Mouse (Mus musculus): ENCODE measurements around the gene Zfp839. TPM values are rescaled to one million over a fixed set of nuclear protein-coding genes. Genes with fewer than 3 reads are reported as not detected.

Zfp839 gene
- total RNA-seq (2012; rRNA removed), result 2.7 and 4.2 TPM in 2 replicates
- polyA plus RNA-seq (2012; ENCODE audit: insufficient read depth in 1 of 2, insufficient read length in 2 of 2, low read depth in 1 of 2, low replicate concordance in 2 of 2, missing spikeins in 1 of 2), result 1 to 10 TPM in 1 of 2 experiments, not detected in 1; 5.0 TPM

DNA sequence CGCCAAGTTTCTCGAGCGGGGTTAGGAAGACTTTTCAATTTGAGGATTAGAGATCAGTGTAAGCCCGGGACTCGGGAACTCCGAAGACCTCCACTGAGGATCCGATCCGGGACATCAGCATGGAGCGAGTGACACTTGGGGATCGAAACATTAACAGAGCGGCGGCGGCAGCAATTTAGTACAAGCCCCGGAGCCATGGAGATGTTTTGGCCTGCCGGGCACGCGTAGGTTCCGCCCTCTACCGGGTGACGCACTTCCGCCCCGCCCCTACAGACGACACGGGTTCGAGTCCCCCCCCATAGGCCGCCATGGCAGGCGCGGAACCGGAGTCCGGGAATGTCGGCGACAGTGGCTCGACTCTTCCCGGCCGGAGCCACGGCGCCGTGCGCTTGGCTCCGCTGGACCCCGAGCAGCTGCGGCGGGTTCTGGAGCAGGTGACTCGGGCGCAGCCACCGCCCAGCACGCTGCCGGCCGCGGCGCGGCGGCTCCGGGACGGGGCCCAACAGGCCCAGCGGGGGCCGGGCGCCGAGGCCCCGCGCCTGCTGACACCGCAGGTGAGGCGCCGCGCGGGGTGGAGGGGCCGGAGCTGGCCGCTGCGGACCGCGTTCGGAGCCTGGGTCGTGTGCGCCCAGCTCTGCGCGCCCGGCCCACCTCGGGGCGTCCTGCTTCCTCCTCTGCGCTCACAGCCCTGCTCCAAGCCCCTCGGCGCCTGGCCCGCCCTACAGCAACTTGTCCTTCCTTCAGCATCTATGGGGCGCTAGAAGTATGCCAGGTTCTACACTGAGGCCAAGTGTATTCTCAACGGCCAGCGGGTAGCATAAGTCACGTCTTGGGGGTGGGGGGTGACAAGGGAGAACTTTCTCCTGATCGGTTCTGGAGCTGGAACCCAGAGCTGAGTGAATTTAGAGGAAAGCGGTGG lies at the start of gene Zfp839:
Gene Zfp839 (plus strand): TSS at position 244 of the 919 bp plus-strand sequence.
- no peaks in the 10 kb centered on the region for H3K27me3 ChIP-seq (ENCODE audit: control insufficient read depth in 1 of 2, insufficient read depth in 2 of 2, low read length in 2 of 2)
- H3K4me3 ChIP-seq (ENCODE audit: control insufficient read depth in 1 of 2, insufficient read depth in 1 of 2, low read depth in 2 of 2, low read length in 2 of 2), result peak within 1 kb of the TSS; percentile 81 to 92
- H3K79me2 ChIP-seq (ENCODE audit: control insufficient read depth, insufficient read depth, low read length, poor library complexity), result peaks cover 6% of the 10 kb centered on the region; the same call in 1 of the 2 replicates
- DNase-seq (ENCODE audit: low read depth, low spot score), result peak; percentile 90
- no peaks in the 10 kb centered on the region for H3K9me3 ChIP-seq (replicated peaks; ENCODE audit: insufficient read depth, low read length)
- H3K27ac ChIP-seq (ENCODE audit: control insufficient read depth, low read depth, low read length), result peak within 1 kb of the TSS; percentile 67
- H3K9ac ChIP-seq (ENCODE audit: control insufficient read depth, low read depth, low read length, poor library complexity, severe bottlenecking), result peak within 1 kb of the TSS; percentile 94
- peaks cover 0 to 10% of the 10 kb centered on the region in 2 experiments; a peak in 1 of 4 replicates for H3K36me3 ChIP-seq (ENCODE audit: control insufficient read depth in 1 of 2, insufficient read depth in 2 of 2, low read length in 2 of 2)
- H3K4me1 ChIP-seq (ENCODE audit: control insufficient read depth in 1 of 2, insufficient read depth in 2 of 2, low read length in 2 of 2), result peaks cover 4 to 30% of the 10 kb centered on the region in 2 experiments; a peak in 3 of 4 replicates
- TF ChIP-seq GATA1 (IDR thresholded peaks at IDR 0.05; ENCODE audit: low read depth, low read length) (no peak), NELFE (IDR thresholded peaks at IDR 0.05; ENCODE audit: low read depth, low read length) (peak; percentile 72), TAL1 (IDR thresholded peaks at IDR 0.05; ENCODE audit: low read length) (no peak), TCF12 (IDR thresholded peaks at IDR 0.05; ENCODE audit: low read depth, low read length) (peak; percentile 45; the same call in 1 of the 2 replicates), USF1 (IDR thresholded peaks at IDR 0.05; ENCODE audit: low read depth, low read length) (no peak; the same call in 1 of the 2 replicates), MAX (IDR thresholded peaks at IDR 0.05; ENCODE audit: low read length) (peak; percentile 64; the same call in 1 of the 2 replicates), MYC (IDR thresholded peaks at IDR 0.05; ENCODE audit: low read depth, low read length) (0 out of 2 replicates have a peak, but pooled peaks have one; percentile 20), TBP (IDR thresholded peaks at IDR 0.05; ENCODE audit: low read depth, low read length) (peak; percentile 59; the same call in 1 of the 2 replicates), KAT2A (conservative IDR thresholded peaks at IDR 0.05; ENCODE audit: low read depth, low read length) (no peak; the same call in 1 of the 2 replicates), EP300 (IDR thresholded peaks at IDR 0.05; ENCODE audit: low read depth in 1 of 2, low read length in 2 of 2) (no peak), BHLHE40 (IDR thresholded peaks at IDR 0.05; ENCODE audit: borderline replicate concordance, low read depth, low read length) (no peak), POLR2A (IDR thresholded peaks at IDR 0.05; ENCODE audit: control insufficient read depth in 1 of 2, insufficient read depth in 1 of 2, low read depth in 1 of 2, low read length in 2 of 2, poor library complexity in 1 of 2) (peak; percentile 52 to 68; a peak in 3 of 4 replicates), SIN3A (IDR thresholded peaks at IDR 0.05; ENCODE audit: low read length) (peak; percentile 78), CHD2 (IDR thresholded peaks at IDR 0.05; ENCODE audit: low read length) (no peak), JUND (IDR thresholded peaks at IDR 0.05; ENCODE audit: low read depth, low read length) (no peak), MXI1 (IDR thresholded peaks at IDR 0.05; ENCODE audit: low read depth, low read length) (peak; percentile 84), ZC3H11A (IDR thresholded peaks at IDR 0.05; ENCODE audit: low read depth, low read length) (no peak), ELF1 (IDR thresholded peaks at IDR 0.05; ENCODE audit: low read depth, low read length) (peak; percentile 70; the same call in 1 of the 2 replicates), USF2 (IDR thresholded peaks at IDR 0.05; ENCODE audit: borderline replicate concordance in 1 of 2, insufficient read depth in 1 of 2, low read depth in 1 of 2, low read length in 2 of 2) (no peak), POLR2AphosphoS5 (IDR thresholded peaks at IDR 0.05; ENCODE audit: borderline replicate concordance, low read depth, low read length) (no peak), RCOR1 (IDR thresholded peaks at IDR 0.05; ENCODE audit: low read depth, low read length) (no peak), MAFK (IDR thresholded peaks at IDR 0.05; ENCODE audit: borderline replicate concordance, low read depth, low read length) (no peak), CTCF (IDR thresholded peaks at IDR 0.05 in 2 of 3, conservative IDR thresholded peaks at IDR 0.05 in 1 of 3; ENCODE audit: control insufficient read depth in 1 of 3, insufficient read depth in 1 of 3, low read depth in 2 of 3, low read length in 3 of 3, poor library complexity in 1 of 3, severe bottlenecking in 1 of 3) (no peak), ZNF384 (IDR thresholded peaks at IDR 0.05; ENCODE audit: low read depth, low read length) (no peak), ZKSCAN1 (IDR thresholded peaks at IDR 0.05; ENCODE audit: low read depth, low read length) (no peak), E2F4 (IDR thresholded peaks at IDR 0.05; ENCODE audit: borderline replicate concordance, low read depth, low read length) (no peak), ZMIZ1 (IDR thresholded peaks at IDR 0.05; ENCODE audit: low read depth, low read length) (peak; percentile 68; the same call in 1 of the 2 replicates), GABPA (IDR thresholded peaks at IDR 0.05; ENCODE audit: low read depth, low read length) (no peak), POLR2AphosphoS2 (IDR thresholded peaks at IDR 0.05; ENCODE audit: low read length) (peak; percentile 70; the same call in 1 of the 2 replicates), HCFC1 (IDR thresholded peaks at IDR 0.05; ENCODE audit: low read depth, low read length) (peak; percentile 90), UBTF (IDR thresholded peaks at IDR 0.05; ENCODE audit: borderline replicate concordance, insufficient read depth, low read depth, low read length) (0 out of 2 replicates have a peak, but pooled peaks have one; percentile 56), MEF2A (IDR thresholded peaks at IDR 0.05; ENCODE audit: extremely low read depth, insufficient replicate concordance, low read depth, low read length, poor library complexity, severe bottlenecking) (no peak), MAZ (IDR thresholded peaks at IDR 0.05; ENCODE audit: low read depth, low read length) (peak; percentile 76; the same call in 1 of the 2 replicates), MYB (IDR thresholded peaks at IDR 0.05; ENCODE audit: low read depth, low read length) (no peak)
